Mouse (Mus musculus) cerebellum, postnatal 25 days (tissue): Measurements from ENCODE around the gene Olfr1076.
"Not testable (repeated sequence)": the region's sequence is repeated elsewhere in the genome, so short reads cannot be mapped to it uniquely, and the experiment has no call there.

Experiments used
- DNase-seq, 2 experiments: peaks; one replicate each; pipeline ENCODE4 v3.0.0; 2021; ENCODE audit warnings: mixed read lengths in 2 of 2

The Olfr1076 gene

GRCm38 (mm10) chr2:86508161-86508560 is at the start of gene Olfr1076:
Olfr1076 (plus strand) TSS chr2:86508461.
- no peak for DNase-seq

DNA sequence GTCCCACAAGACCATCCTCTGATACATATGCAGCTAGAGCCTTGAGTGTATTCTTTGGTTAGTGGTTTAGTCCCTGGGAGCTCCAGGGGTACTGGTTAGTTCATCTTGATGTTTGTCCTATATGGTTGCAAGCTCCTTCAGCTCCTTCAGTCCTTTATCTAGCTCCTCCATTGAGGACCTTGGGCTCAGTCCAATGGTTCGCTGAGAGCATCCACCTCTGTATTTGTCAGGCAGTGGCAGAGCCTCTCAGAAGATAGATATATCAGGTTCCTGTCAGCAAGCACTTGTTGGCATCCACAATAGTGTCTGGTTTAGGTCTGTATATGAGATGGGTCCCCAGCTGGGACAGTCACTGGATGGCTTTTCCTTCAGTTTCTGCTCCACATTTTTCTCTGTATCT is 47.8 kb upstream of the Olfr1076 start:
- DNase-seq = no peak

DNA sequence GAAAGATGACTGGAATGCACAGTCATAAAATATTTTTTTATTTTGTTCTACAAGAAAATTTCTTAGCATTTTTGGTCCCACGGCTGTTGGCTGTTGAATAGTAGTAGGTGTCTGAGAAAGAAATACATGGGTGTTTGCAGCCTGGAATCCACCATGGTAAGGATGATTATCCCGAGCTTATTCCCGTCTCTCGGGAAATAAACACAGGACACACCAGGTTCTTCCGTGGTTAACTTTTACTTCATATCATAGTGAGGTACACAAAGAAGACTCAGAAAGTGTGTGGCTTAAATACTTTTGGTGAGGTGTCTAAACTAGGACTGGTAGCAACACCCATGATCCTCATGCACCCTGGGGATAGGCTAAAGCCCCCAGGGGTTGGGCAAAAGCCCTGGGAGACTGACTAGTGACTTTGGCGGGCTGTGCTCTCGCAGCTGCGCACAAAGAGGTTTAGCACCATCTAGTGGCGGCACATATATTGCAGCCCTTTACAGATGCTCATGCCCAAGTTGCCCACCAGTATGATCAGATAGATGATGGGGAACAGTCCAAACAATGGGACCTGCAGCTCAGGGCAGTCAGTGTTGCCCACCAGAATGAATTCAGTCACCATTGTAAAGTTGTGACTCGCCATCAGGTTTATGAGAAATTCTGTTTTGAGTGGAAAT is 43.7 kb upstream of the Olfr1076 start:
- peak; percentile 28 to 54 for DNase-seq

GRCm38 (mm10) chr2:86487286-86487685 is 21.0 kb upstream of the Olfr1076 start, which contains the start of gene Olfr228:
Olfr228 (minus strand) TSS chr2:86487386.
- no peak for DNase-seq

DNA sequence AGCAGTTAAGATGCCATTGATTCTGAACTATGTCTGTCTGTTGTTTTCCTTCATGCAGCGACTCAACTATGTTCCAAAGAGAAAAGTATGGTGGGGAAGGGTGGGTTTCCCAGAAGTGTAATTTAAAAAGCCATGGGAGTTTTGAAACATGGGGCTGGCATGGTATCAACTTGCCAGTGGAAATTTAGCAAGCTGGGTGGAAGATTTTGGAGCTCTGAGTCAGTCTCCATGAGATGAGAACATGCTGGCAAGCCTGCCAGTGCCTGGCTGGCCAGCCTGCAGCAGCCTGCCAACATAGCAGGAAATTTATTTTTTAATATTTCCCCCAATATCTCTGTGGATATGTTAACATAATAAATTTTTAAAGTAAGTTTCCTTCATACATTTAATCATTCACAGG is 22.7 kb downstream of the Olfr1076 start:
- DNase-seq = peak in 1 of 2 experiments; percentile 10

- no peak for DNase-seq
Observed at GRCm38 (mm10) chr2:86542380-86542779, 34.1 kb downstream of the Olfr1076 start, which contains the start of gene Olfr1079. Olfr1079 (minus strand) TSS chr2:86542480.

DNA sequence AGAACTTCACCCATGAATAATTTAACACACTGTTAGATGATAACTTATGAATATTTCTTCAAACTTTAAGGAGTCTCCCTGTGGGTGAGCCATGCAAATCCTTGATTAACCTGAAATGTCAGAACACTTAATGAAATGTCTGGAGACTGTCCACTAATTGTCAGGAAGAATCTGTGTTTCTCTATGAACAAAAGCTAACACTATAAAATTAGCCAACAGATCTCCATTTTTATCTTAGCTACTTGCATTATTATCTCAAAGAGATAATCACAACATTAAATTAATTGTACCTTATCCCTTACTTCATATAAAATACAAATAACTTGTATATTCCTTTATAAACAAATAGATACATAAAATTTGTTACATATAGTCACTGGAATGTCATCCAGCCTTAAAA is 49.9 kb downstream of the Olfr1076 start, which contains the start of gene Olfr1080:
Gene Olfr1080, minus strand, starts transcription at position 101 of the 400 bp plus-strand sequence.
- DNase-seq = not testable (repeated sequence)
